Mouse (Mus musculus) kidney, postnatal 0 days (tissue): Measurements from ENCODE around the gene Alcam. TPM values are rescaled to one million over a fixed set of nuclear protein-coding genes. Genes with fewer than 3 reads are reported as not detected.

Experiments
- ATAC-seq: fragments of 200-750 bp; cut with Nextera tagmentation; replicated peaks from 2 replicates; pipeline ENCODE4 v1.8.0; 2017; ENCODE audit warnings: low read depth, moderate number of reproducible peaks, moderate TSS enrichment, moderate library complexity; ENCODE audit not compliant: low FRiP score
- DNase-seq: peaks from one replicate; pipeline ENCODE4 v3.0.0-alpha.2; 2016; ENCODE audit warnings: low spot score
- H3K27ac ChIP-seq: fragments of 300-500 bp; sonication (generic); 2 replicates; pipeline ENCODE4 v1.5.1; 2014; ENCODE audit warnings: mild to moderate bottlenecking
- H3K27me3 ChIP-seq: fragments of 300-500 bp; sonication (generic); 2 replicates; pipeline ENCODE4 v1.6.1; 2014; ENCODE audit warnings: low read length, mixed read lengths; ENCODE audit not compliant: insufficient read depth
- H3K36me3 ChIP-seq: fragments of 300-500 bp; sonication (generic); 2 replicates; pipeline ENCODE4 v1.6.1; 2014; ENCODE audit warnings: low read length, mixed read lengths; ENCODE audit not compliant: insufficient read depth
- H3K4me1 ChIP-seq: fragments of 300-500 bp; sonication (generic); replicated peaks from 2 replicates; pipeline ENCODE4 v1.6.1; 2014; ENCODE audit warnings: antibody characterized with exemption, low read length, mixed read lengths; ENCODE audit not compliant: insufficient read depth
- H3K4me2 ChIP-seq: fragments of 300-500 bp; sonication (generic); 2 replicates; pipeline ENCODE4 v1.6.1; 2014; ENCODE audit warnings: mild to moderate bottlenecking, low read length, moderate library complexity, mixed read lengths
- H3K4me3 ChIP-seq: fragments of 300-500 bp; sonication (generic); replicated peaks from 2 replicates; pipeline ENCODE4 v1.5.1; 2014; ENCODE audit warnings: low read depth, low read length
- H3K9ac ChIP-seq: fragments of 300-500 bp; sonication (generic); 2 replicates; pipeline ENCODE4 v1.6.1; 2014; ENCODE audit warnings: low read depth, low read length
- H3K9me3 ChIP-seq: fragments of 300-500 bp; sonication (generic); replicated peaks from 2 replicates; pipeline ENCODE4 v1.6.1; 2016; ENCODE audit warnings: low read length, inconsistent platforms, mixed read lengths
- CTCF ChIP-seq: IDR thresholded peaks from 2 replicates; pipeline ENCODE4 v1.5.1; 2016; ENCODE audit warnings: antibody characterized with exemption, low read depth, mild to moderate bottlenecking, moderate library complexity
- WGBS: fragments of 180-500 bp; shearing (Covaris S2); extraction: QIAGEN DNeasy Blood & Tissue Kit; methylation state at CpG from one replicate; pipeline ENCODE4 v1.1.7; 2014; 5-methylcytosine and 5-hydroxymethylcytosine counted together
- polyA plus RNA-seq: library from polyadenylated mRNA; unstranded; fragments of >200 nt; fragmentation: Nextera tagmentation; extraction: Ambion mirVana; gene quantifications from 2 replicates; pipeline ENCODE4 v1.2.1, GENCODE M21; 2015

Alcam gene
- polyA plus RNA-seq, 1 experiment from 2014 or later, result 61.7 TPM

GRCm38 (mm10) chr16:52301730-52302129 is 152.1 kb downstream of the Alcam start:
- Histone ChIP-seq H3K27ac (no peak overlapping the region), H3K27me3 (no peaks in the 10 kb centered on the region), H3K4me1 (no peaks in the 10 kb centered on the region), H3K4me2 (no peak overlapping the region), H3K4me3 (no peak overlapping the region), H3K36me3 (no peaks in the 10 kb centered on the region), H3K9ac (no peak overlapping the region), H3K9me3 (no peaks in the 10 kb centered on the region)
- WGBS, result 80% methylated on average over 7 of the region's 7 CpGs
- DNase-seq, result no peak
- no peak for TF ChIP-seq CTCF
- no peak for ATAC-seq

- no peak for TF ChIP-seq CTCF
- H3K36me3 ChIP-seq, result peaks cover 2% of the 10 kb centered on the region; the same call in 1 of the 2 replicates
- 35% methylated on average over 1 of the region's 1 CpGs for WGBS
- no peak overlapping the region for H3K9ac ChIP-seq
- no peak overlapping the region for H3K4me3 ChIP-seq
- H3K27ac ChIP-seq, result no peak overlapping the region
- H3K4me2 ChIP-seq, result no peak overlapping the region
- no peaks in the 10 kb centered on the region for H3K9me3 ChIP-seq
- no peaks in the 10 kb centered on the region for H3K27me3 ChIP-seq
- no peaks in the 10 kb centered on the region for H3K4me1 ChIP-seq
- DNase-seq (no peak), ATAC-seq (no peak)
Measured at GRCm38 (mm10) chr16:52296376-52296775, 157.5 kb downstream of the Alcam start.

- Histone ChIP-seq H3K4me1 (no peaks in the 10 kb centered on the region), H3K27me3 (no peaks in the 10 kb centered on the region), H3K27ac (no peak overlapping the region)
Measured at GRCm38 (mm10) chr16:52295535-52295934, 158.3 kb downstream of the Alcam start.

DNA sequence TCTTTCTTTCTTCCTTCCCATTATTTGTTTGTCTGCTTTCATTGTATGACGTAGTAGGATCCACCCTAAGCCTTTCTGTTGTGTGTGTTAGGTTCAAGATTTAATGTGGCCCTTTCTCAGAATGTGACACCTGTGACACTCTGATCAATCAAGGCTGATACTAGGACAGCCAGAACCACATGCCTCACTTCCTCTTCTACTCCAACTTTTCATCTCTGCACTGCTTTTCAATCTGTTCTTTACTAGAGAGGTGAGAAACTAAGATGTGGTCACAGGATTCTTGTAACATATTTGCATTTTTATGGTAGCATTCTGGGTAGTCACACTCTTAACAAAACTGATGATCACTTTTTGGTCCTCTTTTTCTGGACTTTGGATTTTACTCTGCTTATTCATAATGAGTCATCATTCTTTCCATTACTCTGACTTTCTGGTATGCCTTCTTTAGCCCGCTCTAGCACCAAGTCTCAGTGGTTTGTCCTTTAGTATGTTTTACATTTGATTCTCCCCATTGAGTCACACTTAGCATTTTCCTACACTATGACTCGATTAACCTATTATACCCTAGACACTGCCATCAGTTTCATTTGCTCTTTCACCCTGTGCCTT is 161.3 kb downstream of the Alcam start:
- no peaks in the 10 kb centered on the region for H3K27me3 ChIP-seq
- no peak for TF ChIP-seq CTCF
- DNase-seq (no peak), ATAC-seq (no peak)
- WGBS, result 92% methylated on average over 3 of the region's 3 CpGs
- H3K36me3 ChIP-seq, result peaks cover 7% of the 10 kb centered on the region
- H3K4me3 ChIP-seq, result no peak overlapping the region
- no peaks in the 10 kb centered on the region for H3K4me1 ChIP-seq
- no peaks in the 10 kb centered on the region for H3K9me3 ChIP-seq
- H3K27ac ChIP-seq, result no peak overlapping the region
- H3K9ac ChIP-seq, result no peak overlapping the region
- no peak overlapping the region for H3K4me2 ChIP-seq

More at GRCm38 (mm10) chr16:52295535-52295934, 158.3 kb downstream of the Alcam start:
- DNase-seq, result no peak
- ATAC-seq, result no peak
- no peak for TF ChIP-seq CTCF
- Histone ChIP-seq H3K4me2 (no peak overlapping the region), H3K4me3 (no peak overlapping the region), H3K36me3 (peaks cover 2% of the 10 kb centered on the region; the same call in 1 of the 2 replicates), H3K9ac (no peak overlapping the region), H3K9me3 (no peaks in the 10 kb centered on the region)

- DNase-seq (no peak), ATAC-seq (no peak)
- no peak overlapping the region for H3K9ac ChIP-seq
- H3K4me1 ChIP-seq, result no peaks in the 10 kb centered on the region
- no peaks in the 10 kb centered on the region for H3K9me3 ChIP-seq
- no peak overlapping the region for H3K27ac ChIP-seq
- no peaks in the 10 kb centered on the region for H3K36me3 ChIP-seq
- TF ChIP-seq CTCF, result no peak
- WGBS, result 72% methylated on average over 2 of the region's 2 CpGs
- H3K4me2 ChIP-seq, result no peak overlapping the region
- H3K4me3 ChIP-seq, result no peak overlapping the region
- H3K27me3 ChIP-seq, result no peaks in the 10 kb centered on the region
Measured at GRCm38 (mm10) chr16:52280186-52280585, 173.7 kb downstream of the Alcam start.

DNA sequence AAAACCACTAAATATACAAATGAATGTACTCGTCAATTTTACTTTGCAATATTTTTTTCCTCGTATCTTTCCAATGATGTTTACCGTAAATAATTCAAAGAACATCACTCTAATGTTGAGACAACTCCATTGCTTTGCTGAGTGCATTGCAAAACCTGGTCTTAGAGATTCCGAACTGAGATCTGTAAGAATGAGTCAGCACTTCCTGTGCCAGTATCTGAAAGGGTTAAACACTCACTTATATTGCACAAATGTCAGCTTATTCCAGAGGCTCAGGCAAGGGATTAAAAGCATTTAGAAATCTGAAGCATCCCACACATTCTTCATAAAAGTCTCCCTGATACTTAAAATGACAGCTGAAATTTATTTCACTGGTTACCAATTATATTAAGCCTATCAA is 188.8 kb downstream of the Alcam start:
- peaks cover 9% of the 10 kb centered on the region; the same call in 1 of the 2 replicates for H3K36me3 ChIP-seq
- H3K9me3 ChIP-seq, result no peaks in the 10 kb centered on the region
- H3K4me3 ChIP-seq, result no peak overlapping the region
- no peak overlapping the region for H3K9ac ChIP-seq
- no peaks in the 10 kb centered on the region for H3K27me3 ChIP-seq
- H3K4me1 ChIP-seq, result no peaks in the 10 kb centered on the region
- no peak overlapping the region for H3K27ac ChIP-seq
- 89% methylated on average over 4 of the region's 4 CpGs for WGBS
- TF ChIP-seq CTCF, result no peak
- DNase-seq (no peak), ATAC-seq (no peak)
- H3K4me2 ChIP-seq, result no peak overlapping the region

DNA sequence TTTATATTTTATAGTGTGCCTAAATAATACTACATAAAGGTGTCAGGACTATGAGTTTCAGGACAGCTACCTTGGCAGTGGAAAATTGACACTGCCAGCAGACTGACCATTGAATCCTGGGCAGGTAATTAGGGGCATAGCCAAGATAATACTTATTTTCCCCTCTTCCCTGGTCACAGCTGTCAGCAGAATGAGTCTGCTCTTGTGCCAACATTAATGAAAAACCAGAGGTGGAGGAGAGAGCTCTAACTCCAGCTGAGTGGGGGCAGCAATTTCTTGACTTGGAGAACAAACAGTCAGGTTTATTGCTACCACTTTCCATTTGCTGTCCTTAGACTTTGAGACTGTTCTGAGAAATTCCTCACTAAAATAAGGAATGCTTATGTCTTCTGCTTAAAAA is 190.1 kb downstream of the Alcam start:
- Histone ChIP-seq H3K9me3 (no peaks in the 10 kb centered on the region), H3K4me1 (no peaks in the 10 kb centered on the region), H3K27ac (no peak overlapping the region), H3K9ac (no peak overlapping the region), H3K4me3 (no peak overlapping the region), H3K36me3 (peaks cover 9% of the 10 kb centered on the region; the same call in 1 of the 2 replicates), H3K4me2 (no peak overlapping the region), H3K27me3 (no peaks in the 10 kb centered on the region)
- no peak for TF ChIP-seq CTCF
- ATAC-seq (no peak), DNase-seq (no peak)
